In genomic region chr11:96345220-96345892, GRCm38 (mm10) we compare ENCODE assay signal across 10 mouse cellular contexts. TPM values are rescaled to one million over a fixed set of nuclear protein-coding genes. Genes with fewer than 3 reads are reported as not detected.
DNase-seq lines count a peak whose midpoint lies in the region; ATAC-seq lines count a peak whose summit lies in the region.
"Had no signal": no experiment of that assay in that cellular context is flagged by ENCODE, and none has a peak within 500 bp of the region (broad histone marks: within the 10 kb centered on the region; RNA-seq: fewer than 3 reads in every experiment).

No protein-coding gene starts in this region.

- H3K27me3 ChIP-seq in heart, embryonic 14.5 days (ENCODE audit: control insufficient read depth, insufficient read depth, low read length) = peaks cover 97% of the 10 kb centered on the region
- H3K27me3 ChIP-seq in embryonic facial prominence, embryonic 13.5 days = peaks cover 98% of the 10 kb centered on the region
- no peaks in the 10 kb centered on the region for H3K27me3 ChIP-seq in intestine, embryonic 14.5 days (replicated peaks; ENCODE audit: control insufficient read depth, insufficient read depth, low read length)
- H3K27me3 ChIP-seq in liver, embryonic 15.5 days = peaks cover 97% of the 10 kb centered on the region

- peak overlapping the region; percentile 18 to 33; a peak in 3 of 4 replicates for H3K4me3 ChIP-seq in heart, embryonic 14.5 days (ENCODE audit: control insufficient read depth in 1 of 2, insufficient read depth in 1 of 2, low read depth in 1 of 2, low read length in 2 of 2)
- peak overlapping the region; percentile 10; the same call in 1 of the 2 replicates for H3K4me3 ChIP-seq in embryonic facial prominence, embryonic 13.5 days
- peak overlapping the region; percentile 25 for H3K4me3 ChIP-seq in intestine, embryonic 14.5 days (ENCODE audit: low read depth, low read length)
- peak overlapping the region; percentile 14; the same call in 1 of the 2 replicates for H3K4me3 ChIP-seq in liver, embryonic 15.5 days (replicated peaks)
- H3K4me3 ChIP-seq: left cerebral cortex, adult 2 months had no signal

- no peak overlapping the region for H3K9ac ChIP-seq in heart, embryonic 14.5 days (ENCODE audit: low read length)
- H3K9ac ChIP-seq in embryonic facial prominence, embryonic 13.5 days = no peak overlapping the region
- H3K9ac ChIP-seq in intestine, embryonic 14.5 days (ENCODE audit: low read length) = peak overlapping the region; percentile 76
- H3K9ac ChIP-seq in liver, embryonic 15.5 days = no peak overlapping the region

- H3K4me1 ChIP-seq in heart, embryonic 14.5 days (ENCODE audit: control insufficient read depth in 2 of 2, insufficient read depth in 2 of 2, low read length in 2 of 2) = peaks cover 0 to 4% of the 10 kb centered on the region in 2 experiments; a peak in 2 of 4 replicates
- 0 out of 2 replicates have a peak, but pooled peaks cover 4% of the 10 kb centered on the region for H3K4me1 ChIP-seq in embryonic facial prominence, embryonic 13.5 days
- peaks cover 73% of the 10 kb centered on the region for H3K4me1 ChIP-seq in intestine, embryonic 14.5 days (replicated peaks; ENCODE audit: control insufficient read depth, insufficient read depth, low read length)
- 0 out of 2 replicates have a peak, but pooled peaks cover 5% of the 10 kb centered on the region for H3K4me1 ChIP-seq in liver, embryonic 15.5 days (replicated peaks)

- intact Hi-C loops in heart, postnatal 25 days (cut with DNase I) = no loop called here

- H3K27ac ChIP-seq in heart, embryonic 14.5 days (replicated peaks in 1 of 2; ENCODE audit: control insufficient read depth in 1 of 2, insufficient read depth in 1 of 2, low read depth in 2 of 2, low read length in 2 of 2) = no peak overlapping the region
- no peak overlapping the region for H3K27ac ChIP-seq in embryonic facial prominence, embryonic 13.5 days
- peak overlapping the region; percentile 98 for H3K27ac ChIP-seq in intestine, embryonic 14.5 days (ENCODE audit: low read depth)
- no peak overlapping the region for H3K27ac ChIP-seq in liver, embryonic 15.5 days (replicated peaks)
- H3K27ac ChIP-seq: left cerebral cortex, adult 2 months had no signal

- H3K4me2 ChIP-seq in heart, embryonic 14.5 days (ENCODE audit: low read length) = peak overlapping the region; percentile 64
- H3K4me2 ChIP-seq in embryonic facial prominence, embryonic 13.5 days = peak overlapping the region; percentile 30; the same call in 1 of the 2 replicates
- peak overlapping the region; percentile 85 for H3K4me2 ChIP-seq in intestine, embryonic 14.5 days (ENCODE audit: low read length)
- peak overlapping the region; percentile 41 for H3K4me2 ChIP-seq in liver, embryonic 15.5 days

- H3K36me3 ChIP-seq in heart, embryonic 14.5 days (ENCODE audit: control insufficient read depth, insufficient read depth, low read length) = no peaks in the 10 kb centered on the region
- H3K36me3 ChIP-seq in embryonic facial prominence, embryonic 13.5 days = no peaks in the 10 kb centered on the region
- peaks cover 9% of the 10 kb centered on the region; the same call in 1 of the 2 replicates for H3K36me3 ChIP-seq in intestine, embryonic 14.5 days (ENCODE audit: control insufficient read depth, insufficient read depth, low read length)
- H3K36me3 ChIP-seq in liver, embryonic 15.5 days (replicated peaks) = no peaks in the 10 kb centered on the region

- no peak for ATAC-seq in heart, embryonic 14.5 days (ENCODE audit: insufficient number of reproducible peaks, insufficient read depth, low FRiP score, low read depth)
- ATAC-seq in embryonic facial prominence, embryonic 13.5 days (ENCODE audit: insufficient number of reproducible peaks, insufficient read depth, low FRiP score, low TSS enrichment, low read depth) = no peak
- ATAC-seq in intestine, embryonic 14.5 days (replicated peaks; ENCODE audit: low FRiP score, low TSS enrichment, low read depth) = no peak
- ATAC-seq in liver, embryonic 15.5 days (ENCODE audit: insufficient read depth) = no peak

- no peak for DNase-seq in heart, postnatal 25 days (ENCODE audit: low spot score)
- DNase-seq in intestine, embryonic 14.5 days (ENCODE audit: low spot score) = peak; percentile 75
- no peak for DNase-seq in left cerebral cortex, adult 11 months (ENCODE audit: low spot score)
- no peak for DNase-seq in thymus, postnatal 25 days
- DNase-seq in cerebellum, postnatal 25 days = no peak

- H3K9me3 ChIP-seq in heart, embryonic 14.5 days (ENCODE audit: control insufficient read depth, low read length) = no peaks in the 10 kb centered on the region
- H3K9me3 ChIP-seq in embryonic facial prominence, embryonic 13.5 days = no peaks in the 10 kb centered on the region
- H3K9me3 ChIP-seq in intestine, embryonic 14.5 days (ENCODE audit: control insufficient read depth, low read length) = no peaks in the 10 kb centered on the region
- no peaks in the 10 kb centered on the region for H3K9me3 ChIP-seq in liver, embryonic 15.5 days (replicated peaks)

- 6% methylated on average over 35 of the region's 56 CpGs for WGBS in heart, embryonic 14.5 days
- WGBS in embryonic facial prominence, embryonic 13.5 days = 1% methylated on average over 44 of the region's 56 CpGs
- 5% methylated on average over 48 of the region's 56 CpGs for WGBS in intestine, embryonic 14.5 days
- WGBS in liver, embryonic 15.5 days (ENCODE audit: insufficient replicate concordance) = 8% methylated on average over 48 of the region's 56 CpGs

RNA-seq across cellular contexts. Expression of gene Hoxb2, which starts 5.0 kb away (rescaled TPM):
- 2.0 and 2.9 TPM in 2 replicates for polyA plus RNA-seq in heart, embryonic 14.5 days (2014; fragmentation: Nextera tagmentation; extraction: Ambion mirVana)
- 1 to 10 TPM in 1 of 2 experiments, under 1 TPM in 1; 0.81 to 1.3 TPM for total RNA-seq in heart, postnatal 25 days (2021)
- polyA plus RNA-seq in embryonic facial prominence, embryonic 13.5 days (2015; fragmentation: Nextera tagmentation; extraction: Ambion mirVana) = 0.28 and 0.52 TPM in 2 replicates
- 22.9 and 27.9 TPM in 2 replicates for polyA plus RNA-seq in intestine, embryonic 14.5 days (2014; fragmentation: Nextera tagmentation; extraction: Ambion mirVana)
- polyA plus RNA-seq in liver, embryonic 15.5 days (2015; fragmentation: Nextera tagmentation; extraction: Ambion mirVana) = 0.75 and 1.1 TPM in 2 replicates
- total RNA-seq: left cerebral cortex, adult 2 months had no signal
- polyA plus RNA-seq: cortical plate, adult 2 months had no signal

RNA-seq across cellular contexts. Expression of gene Hoxb1, which starts 20.2 kb away (rescaled TPM):
- 0.09 TPM in 1 of 2 replicates, not detected in the other for polyA plus RNA-seq in heart, embryonic 14.5 days (2014; fragmentation: Nextera tagmentation; extraction: Ambion mirVana)
- not detected for total RNA-seq in heart, postnatal 25 days (2021)
- polyA plus RNA-seq in embryonic facial prominence, embryonic 13.5 days (2015; fragmentation: Nextera tagmentation; extraction: Ambion mirVana) = not detected in 2 replicates
- polyA plus RNA-seq in intestine, embryonic 14.5 days (2014; fragmentation: Nextera tagmentation; extraction: Ambion mirVana) = 0.36 and 0.42 TPM in 2 replicates
- polyA plus RNA-seq in liver, embryonic 15.5 days (2015; fragmentation: Nextera tagmentation; extraction: Ambion mirVana) = not detected in 2 replicates
- total RNA-seq: left cerebral cortex, adult 2 months had no signal
- polyA plus RNA-seq: cortical plate, adult 2 months had no signal

RNA-seq across cellular contexts. Expression of gene Hoxb3, which starts 22.2 kb away (rescaled TPM):
- 0.31 and 0.43 TPM in 2 replicates for polyA plus RNA-seq in heart, embryonic 14.5 days (2014; fragmentation: Nextera tagmentation; extraction: Ambion mirVana)
- under 1 TPM; 0.36 to 0.45 TPM for total RNA-seq in heart, postnatal 25 days (2021)
- polyA plus RNA-seq in embryonic facial prominence, embryonic 13.5 days (2015; fragmentation: Nextera tagmentation; extraction: Ambion mirVana) = not detected in 2 replicates
- 3.7 and 4.9 TPM in 2 replicates for polyA plus RNA-seq in intestine, embryonic 14.5 days (2014; fragmentation: Nextera tagmentation; extraction: Ambion mirVana)
- polyA plus RNA-seq in liver, embryonic 15.5 days (2015; fragmentation: Nextera tagmentation; extraction: Ambion mirVana) = 0.05 and 0.26 TPM in 2 replicates
- total RNA-seq: left cerebral cortex, adult 2 months had no signal
- polyA plus RNA-seq: cortical plate, adult 2 months had no signal

RNA-seq across cellular contexts. Expression of gene Hoxb4, which starts 27.3 kb away (rescaled TPM):
- 0.09 and 0.15 TPM in 2 replicates for polyA plus RNA-seq in heart, embryonic 14.5 days (2014; fragmentation: Nextera tagmentation; extraction: Ambion mirVana)
- total RNA-seq in heart, postnatal 25 days (2021) = under 1 TPM; 0.57 to 0.59 TPM
- 0.13 TPM in 1 of 2 replicates, not detected in the other for polyA plus RNA-seq in embryonic facial prominence, embryonic 13.5 days (2015; fragmentation: Nextera tagmentation; extraction: Ambion mirVana)
- polyA plus RNA-seq in intestine, embryonic 14.5 days (2014; fragmentation: Nextera tagmentation; extraction: Ambion mirVana) = 3.5 and 3.8 TPM in 2 replicates
- polyA plus RNA-seq in liver, embryonic 15.5 days (2015; fragmentation: Nextera tagmentation; extraction: Ambion mirVana) = 0.10 TPM in 2 replicates
- total RNA-seq: left cerebral cortex, adult 2 months had no signal
- polyA plus RNA-seq: cortical plate, adult 2 months had no signal

RNA-seq across cellular contexts. Expression of gene Hoxb5, which starts 42.2 kb away (rescaled TPM):
- polyA plus RNA-seq in heart, embryonic 14.5 days (2014; fragmentation: Nextera tagmentation; extraction: Ambion mirVana) = 0.27 TPM in 1 of 2 replicates, not detected in the other
- total RNA-seq in heart, postnatal 25 days (2021) = under 1 TPM; 0.10 to 0.14 TPM
- polyA plus RNA-seq in embryonic facial prominence, embryonic 13.5 days (2015; fragmentation: Nextera tagmentation; extraction: Ambion mirVana) = 6.0 TPM in 1 of 2 replicates, not detected in the other
- 49.6 and 51.6 TPM in 2 replicates for polyA plus RNA-seq in intestine, embryonic 14.5 days (2014; fragmentation: Nextera tagmentation; extraction: Ambion mirVana)
- 0.30 and 0.37 TPM in 2 replicates for polyA plus RNA-seq in liver, embryonic 15.5 days (2015; fragmentation: Nextera tagmentation; extraction: Ambion mirVana)
- total RNA-seq: left cerebral cortex, adult 2 months had no signal
- polyA plus RNA-seq: cortical plate, adult 2 months had no signal

Comparison
In these comparisons a context has a peak if more than half of its experiments do, and no peak if none do; other contexts are left out.
1. H3K4me2 ChIP-seq: peak in every context shown above with its lines; median percentile 85 in intestine, embryonic 14.5 days; 64 in heart, embryonic 14.5 days; 41 in liver, embryonic 15.5 days; 30 in embryonic facial prominence, embryonic 13.5 days.